Mouse (Mus musculus): ENCODE measurements around the gene Tgm6. TPM values are rescaled to one million over a fixed set of nuclear protein-coding genes. Genes with fewer than 3 reads are reported as not detected.

The Tgm6 gene
- polyA plus RNA-seq, 1 experiment from 2014 or later = not detected

DNA sequence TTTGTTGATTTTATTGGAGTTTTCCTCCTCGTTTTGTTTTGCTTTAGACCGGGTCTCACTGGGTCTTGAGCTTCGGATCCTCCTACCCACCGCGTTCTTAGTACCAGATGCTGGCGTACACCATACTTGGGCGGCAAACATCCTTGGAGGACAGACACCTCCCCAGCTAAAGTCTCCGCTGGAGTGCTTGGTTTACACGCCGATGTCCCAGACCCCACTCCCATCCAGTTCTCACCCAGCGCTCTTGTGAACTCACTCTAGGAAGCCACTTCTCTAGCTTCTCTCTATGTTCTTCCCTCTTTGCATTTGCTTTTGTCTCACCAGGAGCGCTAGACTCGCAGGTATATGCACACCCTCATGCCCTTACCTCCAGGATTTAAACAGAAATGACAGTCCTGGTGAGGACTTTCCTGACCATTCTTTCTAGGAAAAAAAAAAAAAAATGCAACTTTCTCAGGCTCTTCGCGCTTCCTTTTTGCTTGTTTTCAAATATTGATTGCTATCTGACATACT lies 67.3 kb downstream of the Tgm6 start:
- H3K27ac ChIP-seq = no peak overlapping the region
- peak overlapping the region; percentile 98 for H3K9ac ChIP-seq
- peak; percentile 72 for ATAC-seq (ENCODE audit: low FRiP score, low read depth)
- no peaks in the 10 kb centered on the region; the same call in 1 of the 2 replicates for H3K27me3 ChIP-seq (replicated peaks)
- peak overlapping the region; percentile 74 for H3K4me2 ChIP-seq (replicated peaks)
- H3K36me3 ChIP-seq = peaks cover 22% of the 10 kb centered on the region
- peaks cover 17% of the 10 kb centered on the region for H3K4me1 ChIP-seq
- no peaks in the 10 kb centered on the region for H3K9me3 ChIP-seq
- WGBS = under 1% methylated on average over 15 of the region's 15 CpGs
- peak overlapping the region; percentile 99 for H3K4me3 ChIP-seq

DNA sequence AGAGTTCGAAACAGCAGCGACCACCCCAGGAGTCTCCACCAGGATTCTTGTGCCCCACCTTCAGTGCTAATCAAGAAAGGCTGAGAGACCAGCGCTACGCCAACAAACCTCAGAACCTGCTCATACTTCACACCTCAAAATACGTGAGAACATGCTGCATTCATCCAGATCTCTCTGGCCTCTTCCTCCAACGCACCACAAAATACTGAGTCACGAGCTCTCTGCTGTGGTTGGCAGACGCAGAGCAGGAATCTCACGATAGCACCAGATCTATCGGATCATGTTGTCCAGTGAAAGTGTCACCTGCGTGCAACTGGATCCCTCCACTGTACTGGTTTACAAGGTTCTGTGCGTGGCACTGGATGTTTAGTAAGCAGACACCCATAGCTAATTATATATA lies 76.2 kb downstream of the Tgm6 start:
- Histone ChIP-seq H3K27me3 (replicated peaks) (no peaks in the 10 kb centered on the region; the same call in 1 of the 2 replicates), H3K4me3 (no peak overlapping the region), H3K27ac (no peak overlapping the region), H3K4me1 (no peaks in the 10 kb centered on the region), H3K9ac (no peak overlapping the region), H3K36me3 (no peaks in the 10 kb centered on the region), H3K4me2 (replicated peaks) (no peak overlapping the region), H3K9me3 (no peaks in the 10 kb centered on the region)
- no peak for ATAC-seq (ENCODE audit: low FRiP score, low read depth)
- WGBS = 90% methylated on average over 12 of the region's 12 CpGs

DNA sequence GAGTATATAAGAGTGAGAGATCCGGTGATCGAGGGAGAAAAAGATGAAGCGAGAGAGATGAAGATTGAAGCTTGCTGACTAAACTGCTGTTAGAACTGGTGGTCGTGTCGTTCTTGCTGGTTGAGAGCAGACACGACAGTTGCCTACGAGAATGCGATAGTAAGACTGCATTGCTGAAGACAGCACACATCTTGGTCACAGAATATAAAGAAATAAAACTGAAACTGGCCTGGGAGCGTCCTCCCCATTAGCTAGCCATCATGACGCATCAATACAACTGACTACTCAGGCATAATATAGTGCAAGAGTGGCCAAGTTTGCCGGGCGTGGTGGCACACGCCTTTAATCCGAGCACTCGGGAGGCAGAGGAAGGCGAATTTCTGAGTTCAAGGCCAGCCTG lies 82.7 kb downstream of the Tgm6 start, which contains the start of gene Tmc2:
Gene Tmc2, plus strand, starts transcription at position 301 of the 400 bp plus-strand sequence.
- WGBS = 93% methylated on average over 16 of the region's 16 CpGs
- no peak for ATAC-seq (ENCODE audit: low FRiP score, low read depth)
- Histone ChIP-seq H3K9me3 (0 out of 2 replicates have a peak, but pooled peaks cover 6% of the 10 kb centered on the region), H3K4me3 (no peak within 1 kb of the TSS), H3K4me1 (no peaks in the 10 kb centered on the region), H3K27me3 (replicated peaks) (no peaks in the 10 kb centered on the region), H3K36me3 (no peaks in the 10 kb centered on the region), H3K4me2 (replicated peaks) (no peak within 1 kb of the TSS), H3K27ac (no peak within 1 kb of the TSS), H3K9ac (no peak within 1 kb of the TSS)

DNA sequence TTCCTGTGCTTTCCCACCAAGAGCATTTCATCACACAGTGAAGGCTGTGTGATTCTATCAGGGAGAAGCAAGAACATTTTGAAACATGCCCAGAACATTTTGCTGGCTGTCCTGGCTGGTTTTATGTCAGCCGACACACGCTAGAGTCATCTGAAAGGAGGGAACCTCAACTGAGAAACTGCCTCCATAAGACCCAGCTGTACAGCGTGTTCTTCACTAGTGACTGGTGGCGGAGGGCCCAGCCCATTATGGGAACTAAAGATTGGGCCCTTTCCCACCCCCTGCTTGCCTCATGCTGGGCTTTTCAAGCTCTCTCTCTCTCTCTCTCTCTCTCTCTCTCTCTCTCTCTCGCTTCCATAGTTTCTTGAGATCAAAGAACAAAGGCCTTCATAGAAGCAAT lies 88.7 kb downstream of the Tgm6 start:
- 0 out of 2 replicates have a peak, but pooled peaks cover 6% of the 10 kb centered on the region for H3K9me3 ChIP-seq
- H3K27ac ChIP-seq = no peak overlapping the region
- no peak overlapping the region for H3K4me2 ChIP-seq (replicated peaks)
- H3K9ac ChIP-seq = no peak overlapping the region
- 65% methylated on average over 5 of the region's 5 CpGs for WGBS
- no peak overlapping the region for H3K4me3 ChIP-seq
- H3K27me3 ChIP-seq (replicated peaks) = no peaks in the 10 kb centered on the region
- no peaks in the 10 kb centered on the region for H3K36me3 ChIP-seq
- H3K4me1 ChIP-seq = no peaks in the 10 kb centered on the region
- ATAC-seq (ENCODE audit: low FRiP score, low read depth) = no peak

Other genes with a start within 250 kb of the Tgm6 start
- not detected in 2 replicates for gene Tgm3, start 100.1 kb upstream of the Tgm6 start, polyA plus RNA-seq (2016; fragmentation: Nextera tagmentation; extraction: Ambion mirVana)
- 516 and 550 TPM in 2 replicates for gene Snrpb, start 67.0 kb downstream of the Tgm6 start, polyA plus RNA-seq (2016; fragmentation: Nextera tagmentation; extraction: Ambion mirVana)
- not detected in 2 replicates for gene Tmc2, start 82.8 kb downstream of the Tgm6 start, polyA plus RNA-seq (2016; fragmentation: Nextera tagmentation; extraction: Ambion mirVana)
- gene Nop56, start 162.0 kb downstream of the Tgm6 start, polyA plus RNA-seq (2016; fragmentation: Nextera tagmentation; extraction: Ambion mirVana) = 288 and 289 TPM in 2 replicates
- gene Idh3b, start 172.1 kb downstream of the Tgm6 start, polyA plus RNA-seq (2016; fragmentation: Nextera tagmentation; extraction: Ambion mirVana) = 128 and 133 TPM in 2 replicates
- 3.8 and 4.3 TPM in 2 replicates for gene Ebf4, start 182.8 kb downstream of the Tgm6 start, polyA plus RNA-seq (2016; fragmentation: Nextera tagmentation; extraction: Ambion mirVana)

All from neural tube, embryonic 12.5 days (tissue).